Mouse (Mus musculus) layer of hippocampus, postnatal 14 days (tissue): Measurements from ENCODE around the gene Cldn10. TPM values are rescaled to one million over a fixed set of nuclear protein-coding genes. Genes with fewer than 3 reads are reported as not detected.

Experiments
- DNase-seq, 2 experiments: peaks; one replicate each; pipeline ENCODE4 v3.0.0; 2021 to 2022; ENCODE audit warnings: low spot score in 2 of 2, mixed read lengths in 1 of 2
- total RNA-seq, 2 experiments: library from RNA; stranded (reverse); gene quantifications; 2 replicates each; pipeline ENCODE4 v1.2.3; 2021

The Cldn10 gene
- total RNA-seq, 2 experiments from 2014 or later = 26.4 to 26.6 TPM

- no peak for DNase-seq
These were observed 119.9 kb downstream of the Cldn10 start for GRCm38 (mm10) chr14:118907592-118907991.

GRCm38 (mm10) chr14:118909872-118910271 is 122.2 kb downstream of the Cldn10 start:
- DNase-seq = no peak

GRCm38 (mm10) chr14:118910332-118911222 is 122.9 kb downstream of the Cldn10 start:
- peak; percentile 59 to 80 for DNase-seq

GRCm38 (mm10) chr14:118911521-118911920 is 123.8 kb downstream of the Cldn10 start:
- peak in 1 of 2 experiments; percentile 52 for DNase-seq

- no peak for DNase-seq
These were observed 125.9 kb downstream of the Cldn10 start for GRCm38 (mm10) chr14:118913651-118914050.

GRCm38 (mm10) chr14:118919025-118919424 is 131.3 kb downstream of the Cldn10 start:
- DNase-seq = no peak

- DNase-seq = no peak
These were observed 132.9 kb downstream of the Cldn10 start for GRCm38 (mm10) chr14:118920654-118921053.

- no peak for DNase-seq
These were observed 134.5 kb downstream of the Cldn10 start for GRCm38 (mm10) chr14:118922251-118922650.

GRCm38 (mm10) chr14:118922667-118923184 is 135.0 kb downstream of the Cldn10 start:
- DNase-seq = no peak

Other genes with a start within 250 kb of the Cldn10 start
- gene Abcc4, start 81.7 kb upstream of the Cldn10 start, total RNA-seq = 10 to 100 TPM in 1 of 2 experiments, 1 to 10 TPM in 1; 8.8 to 10.3 TPM
- gene Dzip1, start 137.6 kb downstream of the Cldn10 start, total RNA-seq = 100 to 1,000 TPM in 1 of 2 experiments, 10 to 100 TPM in 1; 92.5 to 103 TPM
- 10 to 100 TPM; 35.1 to 39.3 TPM for gene Dnajc3, start 150.1 kb downstream of the Cldn10 start, total RNA-seq